Mouse (Mus musculus) embryo, embryonic 9.5 days (tissue): ENCODE data around the gene Cuta.
A peak's percentile ranks its signal among the peaks of the same experiment; 100 is the strongest.
"Not testable (repeated sequence)": the region's sequence is repeated elsewhere in the genome, so short reads cannot be mapped to it uniquely, and the experiment has no call there.

Experiments
- DNase-seq: peaks from one replicate; pipeline ENCODE4 v3.0.0-alpha.2; 2017; ENCODE audit errors: extremely low spot score

The Cuta gene

DNA sequence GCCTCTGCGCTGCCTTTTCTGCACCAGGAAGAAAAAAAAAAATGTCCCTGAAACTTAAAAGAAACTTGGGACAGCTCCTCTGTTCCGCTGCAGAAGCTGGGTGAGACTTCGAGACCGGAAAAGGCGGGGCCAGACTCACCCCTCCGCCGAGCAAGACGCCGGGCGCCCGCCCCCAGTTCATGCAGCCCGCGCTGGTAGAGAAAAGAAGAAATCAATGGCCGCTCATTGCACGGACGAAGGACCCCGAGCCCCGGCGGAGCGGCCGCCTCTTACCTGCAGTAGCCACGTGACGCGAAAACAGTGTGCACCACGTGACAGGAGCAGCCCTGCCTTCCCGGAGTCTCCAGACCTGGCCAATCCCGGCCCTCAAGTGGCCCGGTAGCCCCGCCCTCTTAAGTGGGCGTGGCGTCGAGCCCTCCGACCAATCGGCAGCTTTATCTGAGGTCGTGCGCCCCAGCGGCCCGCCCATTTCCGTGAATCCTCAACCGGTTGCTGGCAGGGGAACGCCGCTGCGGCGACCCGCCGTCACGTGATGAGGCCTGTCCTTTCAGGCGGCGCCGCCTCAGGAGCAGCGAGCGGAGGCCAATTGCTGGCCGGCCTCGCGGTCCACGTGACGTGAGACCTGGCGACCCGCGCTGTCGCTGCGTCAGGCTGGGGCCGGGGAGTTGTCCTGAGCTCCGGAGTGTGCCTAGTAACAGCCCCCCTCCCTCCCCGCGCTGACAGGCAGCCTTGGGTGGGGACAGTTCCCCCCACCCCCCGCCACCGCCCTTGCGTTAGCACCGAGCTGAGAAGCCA, at the start of gene Cuta:
Gene Cuta, minus strand, starts transcription at position 392 of the 795 bp plus-strand sequence.
- DNase-seq = peak; percentile 99

DNA sequence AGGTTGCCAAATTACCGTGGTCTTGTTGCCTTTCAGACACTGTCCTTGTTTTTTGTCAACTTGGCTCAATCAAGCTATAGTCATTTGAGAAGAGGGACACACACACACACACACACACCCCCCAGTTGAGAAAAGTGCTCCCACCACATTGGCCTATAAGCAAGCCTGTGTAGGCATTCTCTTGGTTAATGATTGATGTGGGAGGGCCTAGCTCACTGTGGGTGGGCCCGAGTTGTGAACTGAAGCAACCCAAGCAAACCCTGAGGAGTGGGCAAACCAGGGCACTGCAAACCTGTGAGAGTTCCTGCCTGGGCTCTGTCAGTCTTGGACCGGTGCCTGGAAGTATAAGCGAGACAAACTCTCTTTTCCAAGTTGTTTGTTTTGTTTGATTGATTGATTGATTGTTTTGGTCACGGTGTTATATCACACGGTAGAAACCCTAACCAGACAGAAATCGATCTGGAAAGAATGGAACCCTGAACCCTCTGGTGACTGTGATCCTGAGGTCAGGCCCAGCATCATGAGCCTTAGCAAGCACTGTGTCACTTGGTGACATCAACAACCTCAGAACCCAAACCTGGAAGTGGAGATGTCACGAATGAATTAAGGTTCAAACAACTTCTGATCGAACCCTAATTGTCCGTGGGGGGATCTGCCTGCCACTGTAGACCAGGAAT, 46.3 kb upstream of the Cuta start:
- no peak for DNase-seq

DNA sequence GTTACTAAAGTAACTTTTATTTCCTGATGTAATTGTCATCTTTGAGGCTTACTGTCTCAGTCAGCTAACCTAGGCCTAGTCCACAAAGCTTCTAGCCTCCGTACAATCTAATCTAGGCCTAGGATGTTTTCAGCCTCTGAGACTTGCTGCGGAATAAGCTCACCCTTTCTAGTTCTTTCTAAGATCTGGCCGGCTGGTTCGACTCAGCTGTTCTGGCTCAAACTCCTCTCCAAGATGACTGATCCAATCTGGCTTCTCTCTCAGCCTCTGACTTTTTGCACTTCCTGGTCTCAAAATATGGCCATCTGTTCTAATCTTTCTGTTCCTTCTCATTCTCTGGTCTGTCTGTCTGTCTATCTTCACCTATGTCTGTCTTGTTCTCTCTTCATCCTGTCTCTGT, 44.0 kb upstream of the Cuta start:
- DNase-seq = no peak

DNA sequence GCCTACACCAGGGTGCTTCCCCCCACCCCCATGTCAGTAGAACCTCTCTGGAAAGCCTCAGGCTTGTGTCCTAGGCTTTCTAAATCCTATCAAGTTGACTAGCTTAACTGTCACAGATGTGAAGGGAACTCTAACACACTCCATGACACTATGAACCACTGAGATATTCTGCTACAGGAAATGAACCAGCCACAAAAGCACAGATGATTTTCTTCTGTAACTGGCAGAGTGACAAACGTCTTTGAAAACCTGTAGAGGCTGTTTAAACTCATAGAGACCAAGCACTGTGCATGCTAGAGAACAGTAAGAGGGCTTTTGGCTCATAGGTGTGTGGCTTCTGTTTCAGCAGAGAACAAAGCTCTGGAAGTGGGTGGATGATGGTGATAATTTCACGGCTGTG, 41.7 kb upstream of the Cuta start:
- DNase-seq = no peak

DNA sequence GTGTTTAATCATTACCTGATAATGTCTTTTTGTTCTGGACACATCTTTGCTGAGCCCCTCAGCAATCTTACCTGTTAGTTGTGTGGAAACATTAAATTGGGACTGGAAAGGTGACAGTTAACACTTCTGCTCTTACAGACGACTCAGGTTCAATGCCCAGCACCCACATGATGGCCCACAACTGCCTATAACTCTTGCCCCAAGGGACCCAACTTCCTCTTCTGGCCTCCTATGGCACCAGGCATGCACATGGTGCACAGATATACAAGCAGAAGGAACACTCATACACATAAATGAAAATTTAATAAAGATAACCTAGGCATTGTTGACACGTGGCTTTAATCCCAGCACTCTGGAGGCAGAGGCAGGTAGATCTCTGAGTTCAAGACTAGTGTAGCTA, 40.1 kb upstream of the Cuta start:
- no peak for DNase-seq

DNA sequence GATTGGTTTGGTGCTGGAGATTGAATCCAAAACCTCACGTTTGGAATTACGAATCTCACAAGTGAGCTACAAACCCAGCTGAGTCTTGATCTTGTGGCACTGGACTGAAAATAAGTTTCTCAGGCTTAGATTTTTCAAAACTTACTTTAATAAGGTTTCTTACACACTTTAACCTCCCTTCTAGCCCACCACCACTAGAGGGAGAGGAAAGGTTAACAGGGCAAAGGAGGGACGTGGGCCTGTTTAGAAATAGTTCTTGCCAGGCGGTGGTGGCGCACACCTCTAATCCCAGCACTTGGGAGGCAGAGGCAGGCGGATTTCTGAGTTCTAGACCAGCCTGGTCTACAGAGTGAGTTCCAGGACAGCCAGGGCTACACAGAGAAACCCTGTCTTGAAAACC, 38.0 kb upstream of the Cuta start:
- DNase-seq = not testable (repeated sequence)

DNA sequence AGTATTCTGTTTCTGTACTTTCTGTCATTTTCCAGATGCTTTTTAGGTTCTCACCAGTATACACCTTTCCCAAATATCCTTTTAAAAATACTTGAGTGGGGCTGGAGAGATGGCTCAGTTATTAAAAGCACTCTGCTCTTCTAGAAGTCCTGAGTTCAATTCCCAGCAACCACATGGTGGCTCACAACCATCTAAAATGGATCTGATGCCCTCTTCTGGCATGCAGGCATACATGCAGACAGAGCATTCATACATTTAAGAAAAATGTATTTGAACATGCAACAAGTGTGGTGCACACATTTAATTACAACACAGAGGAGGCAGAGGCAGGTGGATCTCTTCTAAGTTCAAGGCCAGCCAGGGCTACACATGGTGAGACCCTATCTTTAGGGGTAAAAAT, 36.0 kb upstream of the Cuta start:
- DNase-seq = no peak

DNA sequence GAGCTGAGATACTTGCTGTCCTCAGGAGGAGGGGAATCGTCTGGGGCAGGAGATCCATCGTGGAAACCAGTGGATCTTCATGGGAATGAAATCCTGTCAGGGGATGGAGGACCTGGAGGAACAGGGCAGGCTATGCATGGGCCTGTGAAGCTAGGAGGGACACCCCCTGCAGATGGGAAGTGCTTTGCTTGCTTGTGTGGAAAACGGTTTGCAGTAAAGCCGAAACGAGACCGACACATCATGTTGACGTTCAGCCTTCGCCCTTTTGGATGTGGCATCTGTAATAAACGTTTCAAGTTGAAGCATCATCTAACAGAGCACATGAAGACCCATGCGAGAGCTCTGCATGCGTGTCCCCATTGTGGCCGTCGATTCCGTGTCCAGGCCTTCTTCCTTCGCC, 35.2 kb upstream of the Cuta start:
- no peak for DNase-seq

DNA sequence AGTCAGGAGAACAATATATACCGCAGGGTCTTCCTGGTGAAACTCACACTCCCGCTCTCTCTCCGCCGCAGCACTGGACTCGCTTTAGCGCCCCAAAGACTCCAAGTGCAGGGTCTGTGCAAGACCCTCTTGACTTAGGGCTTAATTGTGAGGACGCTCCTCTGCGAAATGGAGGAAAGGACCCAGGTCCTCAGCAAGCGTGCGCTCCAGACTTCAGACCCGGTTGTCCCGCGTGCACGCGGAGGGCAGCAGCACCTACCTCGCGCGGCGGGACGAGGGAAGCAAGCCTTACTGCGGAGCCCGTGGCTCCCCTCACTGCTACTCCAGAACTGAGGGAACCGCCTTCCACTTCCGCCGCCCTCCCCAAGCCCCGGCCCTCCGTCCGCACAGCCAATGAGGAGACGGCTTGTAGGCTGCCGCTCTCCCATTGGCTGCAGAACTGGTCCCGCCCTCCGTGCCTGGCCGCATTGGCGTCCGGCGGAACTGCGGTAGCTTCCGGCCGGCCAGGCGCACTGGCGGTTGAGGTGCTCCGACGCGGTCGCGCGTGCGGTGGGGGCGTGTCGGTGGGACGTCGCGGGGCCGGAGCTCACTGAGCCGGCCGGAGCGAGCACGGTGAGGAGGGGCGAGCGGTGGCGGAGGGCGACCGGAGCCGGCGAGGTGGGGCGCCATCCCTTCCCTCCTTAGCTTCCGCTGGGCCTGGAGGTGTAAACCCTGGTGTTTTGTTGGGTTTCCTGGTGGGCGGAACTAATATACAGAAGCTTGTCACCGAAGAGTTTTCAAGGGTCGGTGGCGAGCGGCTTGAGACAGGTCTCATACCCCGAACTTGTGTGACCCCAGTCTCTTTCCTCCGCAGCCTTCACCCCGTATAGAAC, 33.6 kb upstream of the Cuta start, which contains the start of gene Zbtb9:
Gene Zbtb9, plus strand, starts transcription at position 465 of the 872 bp plus-strand sequence.
- peak; percentile 94 for DNase-seq

DNA sequence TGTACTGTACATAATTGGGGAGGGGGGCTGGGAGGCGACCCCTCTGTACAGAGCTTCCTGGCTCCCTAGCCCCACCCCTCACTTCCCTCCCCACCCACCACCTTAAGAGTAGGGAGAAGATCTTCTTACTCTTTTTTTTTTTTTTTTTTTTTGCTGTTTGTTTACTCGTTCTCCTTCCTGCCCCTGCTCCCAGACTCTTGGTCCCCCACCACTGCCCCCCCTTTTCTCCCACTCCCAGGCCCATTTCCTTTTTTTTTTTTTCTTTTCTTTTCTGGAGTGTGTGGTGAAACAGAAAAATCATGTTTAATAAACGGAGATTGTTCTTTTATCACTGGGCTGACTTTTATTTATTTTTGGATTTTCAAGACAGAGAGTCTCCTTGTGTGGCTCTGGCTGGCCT, 32.7 kb upstream of the Cuta start:
- DNase-seq = no peak

DNA sequence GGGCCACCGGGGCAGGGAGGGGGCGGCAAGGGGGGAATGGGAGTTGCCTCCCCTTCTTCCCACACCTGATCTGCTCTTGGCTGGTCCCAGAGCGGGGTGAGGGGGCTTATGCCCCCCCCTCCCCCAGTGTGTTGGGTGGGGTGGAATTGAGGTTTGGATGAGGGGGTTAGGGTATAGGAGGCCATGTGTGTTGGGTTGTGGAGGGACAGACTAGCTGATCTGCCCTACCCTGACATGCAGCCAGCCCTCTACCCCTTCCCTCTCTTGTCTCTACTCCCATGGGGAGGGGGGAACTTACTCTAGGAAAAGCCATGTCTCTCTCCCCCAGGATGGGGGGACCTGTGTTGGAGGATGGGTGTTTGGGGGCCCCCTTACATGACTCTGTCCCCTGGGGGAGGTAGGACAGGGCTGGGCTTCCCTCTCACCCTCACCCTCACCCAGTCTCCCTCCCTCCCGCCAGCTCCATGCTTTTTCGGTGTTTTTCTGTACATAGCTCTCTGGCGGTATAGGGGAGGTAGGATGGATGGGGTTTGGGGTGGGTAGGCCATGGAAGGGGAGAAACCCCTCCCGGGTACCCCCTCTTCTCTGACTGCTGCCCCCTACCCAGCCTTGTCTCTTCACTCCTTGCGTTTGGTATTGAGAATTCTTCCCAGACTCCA, 32.0 kb upstream of the Cuta start:
- peak; percentile 8 for DNase-seq

DNA sequence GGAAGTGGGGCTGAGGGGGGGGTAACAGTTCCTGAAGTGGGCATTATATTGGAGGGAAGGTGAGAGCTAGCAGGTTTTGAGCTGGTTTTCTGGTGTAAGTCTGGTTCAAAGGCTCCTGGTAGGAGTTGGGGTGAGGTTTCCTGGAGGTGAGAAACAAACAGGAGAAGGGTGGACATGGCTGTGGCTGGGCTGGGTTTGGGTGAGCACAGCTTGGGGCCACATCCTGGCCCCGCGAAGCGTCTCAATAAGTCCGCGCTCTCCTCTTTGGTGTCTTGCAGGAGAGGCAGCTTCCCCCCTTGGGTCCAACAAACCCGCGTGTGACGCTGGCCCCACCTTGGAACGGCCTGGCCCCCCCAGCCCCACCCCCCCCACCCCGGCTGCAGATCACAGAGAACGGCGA, 30.9 kb upstream of the Cuta start:
- DNase-seq = no peak

DNA sequence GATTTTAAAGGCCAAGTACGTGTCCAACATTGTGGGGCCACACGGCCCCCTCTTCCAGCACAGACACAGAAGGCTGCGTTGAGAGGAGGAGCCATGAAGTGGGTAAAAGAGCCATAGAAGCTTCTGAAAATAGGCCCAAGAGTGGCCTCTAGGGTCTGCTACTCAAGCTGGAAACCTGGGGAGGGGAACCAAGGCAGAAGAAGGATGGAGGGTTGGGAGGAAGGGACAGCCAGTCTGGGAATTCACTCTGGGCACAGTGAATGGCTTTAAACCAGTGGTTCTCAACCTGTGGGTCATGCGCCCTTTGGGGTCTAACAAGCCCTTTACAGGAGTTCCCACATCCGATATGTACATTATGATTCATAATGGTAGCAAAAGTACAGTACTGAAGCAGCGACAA, 29.9 kb upstream of the Cuta start:
- no peak for DNase-seq

DNA sequence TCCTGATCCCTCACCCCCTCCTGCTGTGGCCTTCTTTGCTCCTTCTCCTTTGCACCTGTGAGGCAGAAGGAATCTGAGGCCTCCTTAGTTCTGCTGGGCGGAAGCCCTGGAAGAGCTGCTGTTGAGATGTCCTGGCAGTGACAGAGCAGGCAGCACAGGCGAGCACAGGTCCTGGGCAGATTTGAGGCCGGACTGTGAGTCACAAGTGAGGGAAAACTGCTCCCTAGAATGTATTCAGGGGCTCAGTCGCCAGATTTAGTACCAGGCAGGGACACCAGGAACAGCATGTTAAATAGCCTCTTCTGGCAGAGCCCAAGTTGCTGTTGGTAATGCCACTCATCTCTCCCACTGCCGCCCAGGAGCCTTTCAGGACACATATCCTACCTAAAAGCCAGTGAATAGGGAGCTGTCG, 28.8 kb upstream of the Cuta start:
- no peak for DNase-seq

DNA sequence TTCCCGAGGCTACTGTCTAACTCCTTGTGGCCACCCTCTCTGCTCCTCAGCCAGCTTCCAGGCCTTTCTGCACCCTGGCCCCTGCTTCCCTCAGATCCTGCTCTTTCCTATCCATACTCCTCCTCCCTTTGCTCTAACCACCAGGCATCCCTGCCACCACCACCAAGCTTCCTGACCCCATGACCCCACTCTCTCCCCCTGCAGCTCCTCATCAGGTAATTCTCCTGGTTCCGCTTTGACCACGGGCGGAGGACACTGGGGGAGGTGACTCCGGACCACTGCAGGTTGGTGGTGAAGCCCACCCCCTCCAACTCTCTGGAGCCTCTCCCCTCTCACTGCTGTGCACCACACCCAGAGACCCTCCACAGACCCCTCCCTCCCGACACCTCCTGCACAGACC, 28.1 kb upstream of the Cuta start:
- no peak for DNase-seq

DNA sequence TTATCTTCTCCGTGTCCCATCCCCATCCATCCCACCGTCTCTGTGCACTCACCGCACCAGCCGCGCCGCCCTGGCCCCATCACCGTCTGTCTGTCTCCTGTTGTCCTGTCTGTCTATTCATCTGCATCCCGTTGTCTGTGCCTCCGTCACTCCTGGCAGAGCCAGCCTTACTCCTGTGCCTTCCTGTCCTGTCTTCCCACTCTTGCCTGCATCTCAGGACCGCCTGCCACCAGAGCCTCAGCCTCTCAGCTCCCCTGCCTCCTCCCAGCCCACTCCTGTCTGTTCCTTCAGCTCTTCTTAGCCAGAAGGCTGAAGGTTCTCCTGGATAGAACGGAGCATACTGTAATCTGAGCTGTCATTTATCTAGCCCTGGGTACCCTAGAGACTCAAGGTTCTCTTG, 27.6 kb upstream of the Cuta start:
- no peak for DNase-seq

DNA sequence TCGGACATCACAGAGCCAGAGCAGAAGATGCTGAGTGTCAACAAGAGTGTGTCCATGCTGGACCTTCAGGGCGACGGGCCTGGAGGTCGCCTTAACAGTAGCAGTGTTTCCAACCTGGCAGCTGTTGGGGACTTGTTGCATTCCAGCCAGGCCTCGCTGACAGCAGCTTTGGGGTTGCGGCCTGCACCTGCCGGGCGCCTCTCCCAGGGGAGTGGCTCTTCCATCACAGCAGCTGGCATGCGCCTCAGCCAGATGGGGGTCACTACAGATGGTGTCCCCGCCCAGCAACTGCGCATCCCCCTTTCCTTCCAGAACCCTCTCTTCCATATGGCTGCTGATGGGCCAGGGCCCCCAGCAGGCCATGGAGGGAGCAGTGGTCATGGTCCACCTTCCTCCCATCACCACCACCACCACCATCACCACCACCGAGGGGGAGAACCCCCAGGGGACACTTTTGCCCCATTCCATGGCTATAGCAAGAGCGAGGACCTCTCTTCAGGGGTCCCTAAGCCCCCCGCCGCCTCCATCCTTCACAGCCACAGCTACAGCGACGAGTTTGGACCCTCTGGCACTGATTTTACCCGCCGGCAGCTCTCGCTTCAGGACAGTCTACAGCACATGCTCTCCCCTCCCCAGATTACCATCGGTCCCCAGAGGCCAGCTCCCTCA, 22.3 kb upstream of the Cuta start:
- DNase-seq = no peak

DNA sequence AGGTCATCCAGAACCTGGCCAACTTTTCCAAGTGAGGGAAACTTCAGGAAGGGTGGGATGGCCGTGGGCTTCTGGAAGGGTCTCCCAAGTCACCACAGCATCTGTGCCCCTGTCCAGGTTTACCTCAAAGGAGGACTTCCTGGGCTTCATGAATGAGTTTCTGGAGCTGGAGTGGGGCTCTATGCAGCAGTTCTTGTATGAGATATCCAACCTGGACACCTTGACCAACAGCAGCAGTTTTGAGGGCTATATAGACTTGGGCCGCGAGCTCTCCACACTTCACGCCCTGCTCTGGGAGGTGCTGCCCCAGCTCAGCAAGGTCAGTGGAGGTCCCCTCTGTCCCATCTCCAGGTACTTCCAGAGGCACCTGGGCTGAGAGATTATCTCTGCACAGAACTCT, 20.4 kb upstream of the Cuta start:
- no peak for DNase-seq

DNA sequence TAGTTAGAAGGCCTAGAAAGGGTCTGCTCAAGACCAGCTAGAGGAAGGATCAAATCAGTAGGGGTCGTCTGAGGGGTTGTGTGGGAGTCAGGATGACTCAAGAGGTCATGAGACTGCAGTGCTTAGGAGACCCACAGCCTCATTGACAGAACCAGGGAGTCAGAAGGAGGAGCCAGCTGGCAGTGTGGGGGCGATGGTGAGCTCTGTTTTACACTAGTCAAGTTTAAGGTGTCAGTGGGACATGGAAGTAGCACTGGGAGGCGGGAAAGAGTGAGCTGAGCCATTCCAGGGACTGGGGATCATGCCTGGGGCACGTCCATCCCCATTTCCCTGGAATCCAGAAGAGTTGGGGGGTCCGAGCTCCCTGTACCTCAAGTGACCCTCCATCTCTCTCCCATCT, 19.5 kb upstream of the Cuta start:
- DNase-seq = no peak

DNA sequence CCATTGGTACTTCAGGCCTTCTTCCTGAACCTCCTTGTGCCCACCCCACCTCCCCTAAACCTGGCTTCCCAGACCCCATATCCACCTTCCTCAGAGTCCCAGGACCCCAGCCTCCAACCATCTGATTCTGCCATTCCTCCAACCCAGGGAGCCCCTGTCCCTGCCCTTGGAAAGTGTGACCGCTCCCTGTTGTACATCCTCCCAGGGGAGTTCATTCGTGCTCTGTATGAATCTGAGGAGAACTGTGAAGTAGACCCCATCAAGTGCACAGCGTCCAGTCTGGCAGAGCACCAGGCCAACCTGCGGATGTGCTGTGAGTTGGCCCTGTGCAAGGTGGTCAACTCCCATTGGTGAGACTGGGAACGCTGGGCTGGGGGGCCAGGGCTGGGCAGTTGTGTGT, 18.5 kb upstream of the Cuta start:
- no peak for DNase-seq

DNA sequence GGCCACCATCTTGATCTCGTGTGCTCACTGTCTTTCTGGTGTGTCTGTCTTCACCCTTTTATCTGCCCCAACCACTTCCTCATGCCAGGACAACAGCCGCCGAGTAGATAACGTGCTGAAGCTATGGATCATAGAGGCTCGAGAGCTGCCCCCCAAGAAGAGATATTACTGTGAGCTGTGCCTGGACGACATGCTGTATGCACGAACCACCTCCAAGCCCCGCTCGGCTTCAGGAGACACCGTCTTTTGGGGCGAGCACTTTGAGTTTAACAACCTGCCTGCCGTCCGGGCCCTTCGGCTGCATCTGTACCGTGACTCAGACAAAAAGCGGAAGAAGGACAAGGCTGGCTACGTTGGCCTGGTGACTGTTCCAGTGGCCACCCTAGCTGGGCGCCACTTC, 17.5 kb upstream of the Cuta start:
- no peak for DNase-seq
